Mouse (Mus musculus) heart, postnatal 0 days (tissue): ENCODE measurements around the gene Josd1. TPM values are rescaled to one million over a fixed set of nuclear protein-coding genes. Genes with fewer than 3 reads are reported as not detected.
A peak's percentile ranks its signal among the peaks of the same experiment; 100 is the strongest.

Source experiments
- ATAC-seq: fragments of 200-750 bp; cut with Nextera tagmentation; 2 replicates; pipeline ENCODE4 v1.8.0; 2017; ENCODE audit warnings: low read depth, moderate number of reproducible peaks, moderate library complexity; ENCODE audit not compliant: insufficient read depth
- DNase-seq: peaks from one replicate; pipeline ENCODE4 v3.0.0-alpha.2; 2016; ENCODE audit warnings: low spot score
- H3K27ac ChIP-seq: fragments of 300-500 bp; sonication (generic); 2 replicates; pipeline ENCODE4 v1.5.1; 2014; ENCODE audit warnings: low read depth, mild to moderate bottlenecking
- H3K27me3 ChIP-seq: fragments of 300-500 bp; sonication (generic); 2 replicates; pipeline ENCODE4 v1.6.1; 2014; ENCODE audit warnings: low read length, mixed read lengths; ENCODE audit not compliant: control insufficient read depth, insufficient read depth
- H3K36me3 ChIP-seq: fragments of 300-500 bp; sonication (generic); replicated peaks from 2 replicates; pipeline ENCODE4 v1.6.1; 2014; ENCODE audit warnings: low read length, mixed read lengths; ENCODE audit not compliant: control insufficient read depth, insufficient read depth
- H3K4me1 ChIP-seq: fragments of 300-500 bp; sonication (generic); 2 replicates; pipeline ENCODE4 v1.6.1; 2014; ENCODE audit warnings: antibody characterized with exemption; ENCODE audit not compliant: control insufficient read depth, insufficient read depth
- H3K4me2 ChIP-seq: fragments of 300-500 bp; sonication (generic); 2 replicates; pipeline ENCODE4 v1.6.1; 2014; ENCODE audit warnings: low read depth, mild to moderate bottlenecking, low read length, moderate library complexity
- H3K4me3 ChIP-seq: fragments of 300-500 bp; sonication (generic); 2 replicates; pipeline ENCODE4 v1.5.1; 2014; ENCODE audit warnings: low read depth, low read length
- H3K9ac ChIP-seq: fragments of 300-500 bp; sonication (generic); replicated peaks from 2 replicates; pipeline ENCODE4 v1.6.1; 2014; ENCODE audit warnings: low read depth, low read length, mixed read lengths
- H3K9me3 ChIP-seq: fragments of 300-500 bp; sonication (generic); replicated peaks from 2 replicates; pipeline ENCODE4 v1.6.1; 2016; ENCODE audit warnings: low read length; ENCODE audit not compliant: control insufficient read depth
- CTCF ChIP-seq: IDR thresholded peaks from 2 replicates; pipeline ENCODE4 v1.5.1; 2016; ENCODE audit warnings: antibody characterized with exemption, control low read depth, low read depth
- EP300 ChIP-seq: IDR thresholded peaks from 2 replicates; pipeline ENCODE4 v1.6.1; 2016; ENCODE audit warnings: antibody characterized with exemption, low read depth
- WGBS: fragments of 180-500 bp; shearing (Covaris S2); extraction: QIAGEN DNeasy Blood & Tissue Kit; methylation state at CpG from one replicate; pipeline ENCODE4 v1.1.7; 2014; 5-methylcytosine and 5-hydroxymethylcytosine counted together
- polyA plus RNA-seq: library from polyadenylated mRNA; unstranded; fragments of >200 nt; fragmentation: Nextera tagmentation; extraction: Ambion mirVana; gene quantifications from 2 replicates; pipeline ENCODE4 v1.2.1, GENCODE M21; 2015
- total RNA-seq: library from RNA; depleted of rRNA; stranded (reverse); fragments of >200 nt; gene quantifications from 2 replicates; pipeline ENCODE4 v1.2.3, GENCODE M21; 2014; ENCODE audit warnings: low replicate concordance

Josd1 gene
- total and polyA plus RNA-seq, 2 experiments from 2014 or later: 17.3 to 60.6 TPM

DNA sequence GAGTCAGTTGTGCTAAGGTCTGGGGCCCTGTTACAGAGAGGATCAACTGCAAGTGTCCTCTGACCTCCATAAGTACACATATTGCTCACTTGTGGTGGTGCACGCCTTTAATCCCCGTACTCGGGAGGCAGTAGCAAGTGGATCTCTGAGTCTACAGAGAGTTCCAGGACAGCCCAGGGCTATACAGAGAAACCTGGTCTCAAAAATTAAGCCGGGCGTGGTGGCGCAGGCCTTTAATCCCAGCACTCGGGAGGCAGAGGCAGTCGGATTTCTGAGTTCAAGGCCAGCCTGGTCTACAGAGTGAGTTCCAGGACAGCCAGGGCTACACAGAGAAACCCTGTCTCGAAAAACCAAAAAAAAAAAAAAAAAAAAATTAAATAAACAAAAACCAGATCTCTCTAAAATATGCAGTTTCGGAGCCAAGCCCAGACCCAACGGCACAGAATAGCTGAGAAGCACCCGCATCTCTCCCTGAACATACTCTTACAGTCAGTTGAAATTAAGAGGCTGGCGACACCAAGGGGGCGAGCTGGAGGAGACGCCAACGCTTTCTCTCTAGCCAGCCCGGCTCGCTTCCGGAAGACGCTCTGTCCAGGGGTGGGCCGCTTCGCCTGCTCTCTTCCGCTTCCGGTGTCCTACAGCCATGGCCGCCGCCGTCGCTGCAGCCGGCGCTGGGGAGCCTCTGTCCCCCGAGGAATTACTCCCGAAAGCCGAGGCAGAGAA, 17.3 kb downstream of the Josd1 start, which contains the start of gene Tomm22:
Gene Tomm22, plus strand, starts transcription at position 613 of the 723 bp plus-strand sequence.
- WGBS: 16% methylated on average over 32 of the region's 33 CpGs
- Histone ChIP-seq H3K9me3 (no peaks in the 10 kb centered on the region), H3K27ac (peak within 1 kb of the TSS; percentile 9; the same call in 1 of the 2 replicates)

GRCm38 (mm10) chr15:79669195-79669594, 18.5 kb downstream of the Josd1 start:
- no peak for TF ChIP-seq EP300
- TF ChIP-seq CTCF: peak; percentile 42
- ATAC-seq (peak; percentile 36; the same call in 1 of the 2 replicates), DNase-seq (no peak)
- no peak overlapping the region for H3K9ac ChIP-seq
- no peaks in the 10 kb centered on the region for H3K27me3 ChIP-seq
- no peak overlapping the region for H3K27ac ChIP-seq
- H3K36me3 ChIP-seq: peaks cover 32% of the 10 kb centered on the region
- no peaks in the 10 kb centered on the region for H3K9me3 ChIP-seq
- H3K4me3 ChIP-seq: no peak overlapping the region
- 51% methylated on average over 10 of the region's 10 CpGs for WGBS
- no peak overlapping the region for H3K4me2 ChIP-seq
- H3K4me1 ChIP-seq: peaks cover 15% of the 10 kb centered on the region; the same call in 1 of the 2 replicates

More for the DNA sequence above, 17.3 kb downstream of the Josd1 start, which contains the start of gene Tomm22:
- Histone ChIP-seq H3K4me2 (peak within 1 kb of the TSS; percentile 78), H3K36me3 (peaks cover 42% of the 10 kb centered on the region), H3K27me3 (no peaks in the 10 kb centered on the region), H3K4me3 (peak within 1 kb of the TSS; percentile 81), H3K4me1 (peaks cover 15% of the 10 kb centered on the region; the same call in 1 of the 2 replicates), H3K9ac (peak within 1 kb of the TSS; percentile 82)
- no peak; the same call in 1 of the 2 replicates for TF ChIP-seq EP300
- TF ChIP-seq CTCF: peak; percentile 51
- ATAC-seq (peak; percentile 92), DNase-seq (peak; percentile 97)

- Histone ChIP-seq H3K27ac (no peak overlapping the region), H3K36me3 (peaks cover 22% of the 10 kb centered on the region; the same call in 1 of the 2 replicates), H3K4me2 (no peak overlapping the region), H3K4me1 (peaks cover 12% of the 10 kb centered on the region; the same call in 1 of the 2 replicates), H3K4me3 (no peak overlapping the region), H3K9ac (no peak overlapping the region), H3K27me3 (no peaks in the 10 kb centered on the region), H3K9me3 (no peaks in the 10 kb centered on the region)
- TF ChIP-seq CTCF (no peak), EP300 (no peak)
- WGBS: 87% methylated on average over 8 of the region's 8 CpGs
- ATAC-seq (no peak), DNase-seq (no peak)
Measured at GRCm38 (mm10) chr15:79664666-79665065, 23.1 kb downstream of the Josd1 start.

DNA sequence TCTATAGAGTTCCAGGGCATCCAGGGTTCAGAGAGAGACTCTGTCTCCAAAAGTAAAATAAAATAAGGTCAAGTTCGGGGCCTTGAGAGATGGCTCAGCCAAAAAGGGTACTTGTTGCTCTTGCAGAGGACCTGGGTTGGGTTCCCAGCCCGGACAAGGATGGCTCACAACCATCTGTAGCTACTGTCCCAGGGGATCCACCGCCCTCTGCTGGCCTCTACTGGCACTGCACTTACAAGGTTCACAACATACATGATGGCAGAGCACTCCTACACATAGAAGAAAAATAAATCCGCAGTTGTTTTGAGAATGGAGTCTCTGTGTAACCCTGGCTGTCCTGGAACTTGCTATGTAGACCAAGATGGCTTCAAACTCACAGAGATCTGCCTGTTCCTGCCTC, 25.9 kb downstream of the Josd1 start:
- no peak for ATAC-seq
- no peak for DNase-seq
- 73% methylated on average over 4 of the region's 4 CpGs for WGBS

DNA sequence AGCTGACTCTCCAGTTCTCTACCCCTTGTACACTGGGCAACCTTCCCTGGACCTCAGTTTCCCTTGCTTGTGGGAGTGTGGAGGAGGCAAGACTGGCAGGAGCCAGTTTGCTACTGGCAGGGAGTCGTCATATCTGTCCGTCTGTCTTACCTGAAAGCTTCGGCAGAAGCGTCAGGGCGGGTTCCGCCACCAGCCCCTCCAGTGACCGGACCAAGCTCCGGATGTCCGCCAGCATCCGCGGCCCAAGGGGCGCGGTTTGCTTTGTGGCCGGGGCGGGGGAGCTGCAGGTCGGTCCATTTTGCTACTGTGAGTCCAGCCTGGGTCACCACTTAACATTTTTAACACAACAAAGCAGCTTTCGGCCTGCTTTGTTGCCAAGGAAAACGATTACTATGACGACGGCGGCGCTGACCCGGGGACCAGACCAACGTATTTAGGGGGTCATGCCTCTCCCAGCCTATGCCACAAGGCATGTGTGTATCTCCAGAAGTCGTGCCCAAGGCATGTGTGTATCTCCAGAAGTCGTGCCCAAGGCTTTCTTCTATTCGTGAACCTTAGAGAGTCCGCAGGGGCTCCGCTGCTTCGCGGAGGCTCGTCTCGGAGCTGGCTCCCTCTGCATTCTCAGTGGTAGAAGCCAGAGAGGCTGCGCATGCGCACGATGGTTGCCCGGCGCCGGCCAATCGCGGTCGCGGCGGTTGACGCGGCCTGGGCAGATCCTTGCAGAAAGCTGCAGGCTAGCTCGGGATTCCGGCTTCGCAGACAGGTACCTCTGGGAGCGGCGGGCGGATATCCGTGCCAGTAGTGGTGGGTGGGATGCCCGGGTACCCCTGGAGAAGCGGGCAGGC, 29.0 kb downstream of the Josd1 start, which contains the start of the genes Fam227a and Cby1:
Gene Fam227a, minus strand, starts transcription at position 426 of the 845 bp plus-strand sequence.
Gene Cby1, plus strand, starts transcription at position 669 of the 845 bp plus-strand sequence.
- under 1% methylated on average over 55 of the region's 55 CpGs for WGBS
- Histone ChIP-seq H3K27me3 (no peaks in the 10 kb centered on the region), H3K36me3 (peaks cover 6% of the 10 kb centered on the region; the same call in 1 of the 2 replicates), H3K4me2 (peak within 1 kb of the TSS; percentile 94), H3K27ac (peak within 1 kb of the TSS; percentile 82), H3K4me3 (peak within 1 kb of the TSS; percentile 79), H3K9ac (peak within 1 kb of the TSS; percentile 58), H3K4me1 (peaks cover 9% of the 10 kb centered on the region), H3K9me3 (no peaks in the 10 kb centered on the region)
- peak; percentile 91 for DNase-seq
- peak; percentile 88 for ATAC-seq
- no peak for TF ChIP-seq CTCF
- no peak for TF ChIP-seq EP300

More for the DNA sequence above, 25.9 kb downstream of the Josd1 start:
- H3K27ac ChIP-seq: no peak overlapping the region
- no peaks in the 10 kb centered on the region for H3K27me3 ChIP-seq
- H3K4me1 ChIP-seq: peaks cover 16% of the 10 kb centered on the region
- no peak overlapping the region for H3K4me3 ChIP-seq
- no peaks in the 10 kb centered on the region for H3K9me3 ChIP-seq
- H3K36me3 ChIP-seq: peaks cover 17% of the 10 kb centered on the region; the same call in 1 of the 2 replicates
- no peak for TF ChIP-seq EP300
- peak; percentile 34; the same call in 1 of the 2 replicates for TF ChIP-seq CTCF
- H3K4me2 ChIP-seq: no peak overlapping the region
- no peak overlapping the region for H3K9ac ChIP-seq
